Mouse (Mus musculus): ENCODE measurements around the gene Slc22a5. TPM values are rescaled to one million over a fixed set of nuclear protein-coding genes. Genes with fewer than 3 reads are reported as not detected.

Gene Slc22a5
- total RNA-seq, 2 experiments from 2014 or later = 10.0 to 11.6 TPM

GRCm38 (mm10) chr11:53842161-53842581, 49.3 kb downstream of the Slc22a5 start:
- DNase-seq (ENCODE audit: low spot score in 2 of 2) = peak; percentile 44 to 46

GRCm38 (mm10) chr11:53841514-53841913, 49.9 kb downstream of the Slc22a5 start:
- no peak for DNase-seq (ENCODE audit: low spot score in 2 of 2)

GRCm38 (mm10) chr11:53839663-53840642, 51.5 kb downstream of the Slc22a5 start:
- no peak for DNase-seq (ENCODE audit: low spot score in 2 of 2)

- DNase-seq (ENCODE audit: low spot score in 2 of 2) = no peak
These were observed 52.3 kb downstream of the Slc22a5 start for GRCm38 (mm10) chr11:53839147-53839546.

GRCm38 (mm10) chr11:53837731-53838130, 53.7 kb downstream of the Slc22a5 start:
- no peak for DNase-seq (ENCODE audit: low spot score in 2 of 2)

- DNase-seq (ENCODE audit: low spot score in 2 of 2) = no peak
These were observed 56.0 kb downstream of the Slc22a5 start for GRCm38 (mm10) chr11:53835379-53836010.

GRCm38 (mm10) chr11:53825409-53825808, 66.1 kb downstream of the Slc22a5 start:
- DNase-seq (ENCODE audit: low spot score in 2 of 2) = no peak

GRCm38 (mm10) chr11:53821945-53822338, 69.5 kb downstream of the Slc22a5 start:
- no peak for DNase-seq (ENCODE audit: low spot score in 2 of 2)

GRCm38 (mm10) chr11:53821230-53821944, 70.1 kb downstream of the Slc22a5 start:
- no peak for DNase-seq (ENCODE audit: low spot score in 2 of 2)

GRCm38 (mm10) chr11:53820516-53821170, 70.8 kb downstream of the Slc22a5 start:
- DNase-seq (ENCODE audit: low spot score in 2 of 2) = no peak

GRCm38 (mm10) chr11:53819511-53819910, 71.9 kb downstream of the Slc22a5 start:
- no peak for DNase-seq (ENCODE audit: low spot score in 2 of 2)

GRCm38 (mm10) chr11:53818794-53819193, 72.7 kb downstream of the Slc22a5 start:
- DNase-seq (ENCODE audit: low spot score in 2 of 2) = no peak

- DNase-seq (ENCODE audit: low spot score in 2 of 2) = no peak
These were observed 74.6 kb downstream of the Slc22a5 start for GRCm38 (mm10) chr11:53816841-53817375.

- no peak for DNase-seq (ENCODE audit: low spot score in 2 of 2)
These were observed 76.7 kb downstream of the Slc22a5 start for GRCm38 (mm10) chr11:53814810-53815209.

Other genes starting within 250 kb of the Slc22a5 start
- 10 to 100 TPM; 13.2 to 13.9 TPM for gene Rad50, start 184.3 kb downstream of the Slc22a5 start, total RNA-seq (2021)
- not detected for gene Il5, start 170.9 kb downstream of the Slc22a5 start, total RNA-seq (2021)
- gene Irf1, start 121.6 kb downstream of the Slc22a5 start, total RNA-seq (2021) = 10 to 100 TPM in 1 of 2 experiments, 1 to 10 TPM in 1; 9.4 to 11.6 TPM
- gene Gm17334, start 118.5 kb downstream of the Slc22a5 start, total RNA-seq (2021) = 1 to 10 TPM in 1 of 2 experiments, under 1 TPM in 1; 0.99 to 1.9 TPM
- 1 to 10 TPM; 7.4 to 7.9 TPM for gene Gm12216, start 32.4 kb downstream of the Slc22a5 start, total RNA-seq (2021)
- gene Slc22a21, start 88.7 kb upstream of the Slc22a5 start, total RNA-seq (2021) = 1 to 10 TPM; 1.0 to 1.3 TPM
- gene Slc22a4, start 136.4 kb upstream of the Slc22a5 start, total RNA-seq (2021) = 1 to 10 TPM; 6.1 to 6.7 TPM
- 10 to 100 TPM; 14.8 to 15.4 TPM for gene Pdlim4, start 177.4 kb upstream of the Slc22a5 start, total RNA-seq (2021)
- 10 to 100 TPM; 26.9 to 30.7 TPM for gene P4ha2, start 208.4 kb upstream of the Slc22a5 start, total RNA-seq (2021)

All from layer of hippocampus, adult 18-20 months (tissue).